Mouse (Mus musculus): ENCODE measurements at regions not wholly inside any gene's neighbourhood (a gene's known extent, or its start where the extent isn't known, plus 50 kb on each side); places are given as distances from the start of the nearest gene placed in this dataset.

DNA sequence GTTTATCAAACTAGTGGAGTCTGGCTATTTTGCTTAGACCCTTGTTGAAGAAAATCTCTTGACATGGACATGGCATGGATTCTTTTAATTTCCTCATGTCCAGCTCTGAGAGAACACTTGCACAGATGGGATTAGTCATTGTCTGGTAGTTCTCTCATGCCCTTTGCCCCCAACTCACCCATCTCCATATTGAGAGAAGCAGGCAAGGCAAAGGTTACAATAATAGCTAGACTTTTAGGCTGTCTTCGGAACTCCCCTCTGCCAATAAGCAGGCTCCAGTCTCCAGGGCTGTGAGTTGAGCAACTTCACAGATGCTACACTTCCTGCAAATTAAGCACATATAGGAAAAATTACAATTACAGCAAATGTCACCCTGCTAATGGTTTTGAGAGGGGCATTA lies 558.0 kb upstream of the Alcam start:
- DNase-seq (ENCODE audit: extremely low spot score, low spot score), result no peak

DNA sequence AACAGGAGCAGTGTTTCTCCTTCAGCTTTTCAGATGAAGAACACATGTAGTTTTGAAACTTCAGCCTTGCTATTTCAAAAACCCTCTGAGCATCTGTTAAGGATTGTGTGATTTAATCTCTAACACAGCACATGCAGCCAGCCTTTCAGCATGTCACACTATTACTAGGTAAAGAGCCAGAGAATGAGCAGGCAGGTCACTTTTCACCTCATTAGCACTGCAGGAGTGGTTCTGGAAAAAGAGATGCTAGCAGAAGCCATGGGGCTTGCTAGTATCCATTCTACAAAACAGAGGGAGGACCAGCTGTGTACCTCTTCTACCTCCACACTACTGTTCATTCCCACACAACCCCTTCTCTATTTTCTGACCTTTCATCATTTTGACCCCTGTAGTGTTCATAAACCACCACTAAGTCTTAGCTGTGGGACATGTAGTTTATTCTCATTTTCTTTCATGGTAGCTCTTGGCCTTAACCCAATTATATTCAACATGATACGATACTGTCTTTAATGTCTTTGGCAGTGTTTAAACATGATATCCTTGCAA lies 535.1 kb upstream of the Alcam start:
- DNase-seq (ENCODE audit: extremely low spot score, low spot score), result no peak

DNA sequence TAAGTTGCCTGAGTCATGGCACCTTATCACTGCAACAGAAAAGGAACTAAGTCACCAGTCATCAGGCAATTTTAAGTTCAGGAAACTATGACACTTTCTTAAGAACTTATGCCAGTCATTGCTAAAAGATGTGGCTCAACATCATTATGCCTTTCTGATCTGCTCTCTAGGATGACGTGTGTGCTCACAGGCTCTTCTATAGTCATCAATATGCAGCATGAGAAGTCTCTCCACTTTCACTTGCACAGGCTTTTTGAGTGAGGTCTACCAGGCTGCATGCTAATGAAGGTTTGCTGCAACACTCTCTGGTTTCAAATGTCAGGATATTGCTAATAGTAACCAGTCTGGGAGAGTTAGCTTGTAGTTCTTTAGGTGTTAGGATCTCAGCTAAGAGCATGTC lies 530.5 kb upstream of the Alcam start:
- no peak for DNase-seq (ENCODE audit: extremely low spot score, low spot score)

DNA sequence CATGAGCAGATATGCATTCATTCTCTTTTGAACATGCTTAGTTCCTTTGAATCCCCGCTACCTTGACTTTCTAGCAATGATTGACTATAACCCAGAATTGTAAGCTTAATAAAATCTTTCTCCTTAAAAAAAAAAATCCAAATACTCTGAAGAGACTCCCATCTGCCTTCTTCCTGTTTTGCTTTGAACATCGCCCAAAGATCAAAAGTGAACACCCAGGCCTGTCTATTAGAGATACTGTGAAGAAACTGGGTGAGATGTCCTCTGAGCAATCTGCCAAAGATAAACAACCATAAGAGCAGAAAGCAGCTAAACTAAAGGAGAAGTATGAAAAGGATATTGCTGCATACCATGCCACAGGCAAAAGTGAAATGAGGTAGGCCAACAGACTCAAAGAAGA lies 527.1 kb upstream of the Alcam start:
- DNase-seq (ENCODE audit: extremely low spot score, low spot score), result no peak

DNA sequence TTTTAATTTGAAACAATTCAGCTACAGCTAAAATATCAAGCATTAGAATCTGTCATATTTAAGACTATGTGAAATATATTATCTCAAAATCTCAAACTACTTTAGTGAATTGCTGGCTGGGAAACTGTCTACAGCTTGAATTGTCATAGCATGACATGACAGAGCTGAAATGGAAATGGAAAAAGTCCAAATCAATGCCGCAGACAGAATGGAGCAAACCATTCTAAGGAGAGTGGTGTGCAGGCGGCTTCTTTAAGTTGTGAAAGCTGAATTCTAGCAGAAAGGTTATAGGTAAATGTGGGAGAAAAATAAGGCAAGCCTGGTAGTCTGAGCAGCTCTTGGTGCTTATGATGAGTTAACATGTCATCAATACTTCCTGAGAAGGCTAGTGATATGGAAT lies 518.9 kb upstream of the Alcam start:
- DNase-seq (ENCODE audit: extremely low spot score, low spot score), result no peak

DNA sequence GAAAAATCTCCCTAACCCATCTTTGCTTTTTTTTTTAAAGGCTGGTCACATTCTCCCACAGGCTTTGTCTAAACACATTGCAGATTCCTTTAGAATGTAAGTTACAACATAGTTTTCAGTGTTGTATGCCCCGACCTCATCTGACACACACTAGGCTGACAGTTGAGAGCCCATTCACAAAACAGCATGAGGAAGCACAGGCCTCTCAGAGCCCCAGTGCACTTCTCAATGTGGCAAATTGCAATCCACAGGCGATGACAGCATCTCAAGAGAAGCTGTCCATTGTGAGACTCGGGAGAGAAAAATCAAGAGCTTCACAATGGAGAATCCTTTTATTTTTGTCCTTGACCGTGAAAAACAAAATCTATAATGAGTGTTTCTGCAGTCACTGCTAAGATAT lies 493.8 kb upstream of the Alcam start:
- DNase-seq (ENCODE audit: extremely low spot score, low spot score), result no peak

DNA sequence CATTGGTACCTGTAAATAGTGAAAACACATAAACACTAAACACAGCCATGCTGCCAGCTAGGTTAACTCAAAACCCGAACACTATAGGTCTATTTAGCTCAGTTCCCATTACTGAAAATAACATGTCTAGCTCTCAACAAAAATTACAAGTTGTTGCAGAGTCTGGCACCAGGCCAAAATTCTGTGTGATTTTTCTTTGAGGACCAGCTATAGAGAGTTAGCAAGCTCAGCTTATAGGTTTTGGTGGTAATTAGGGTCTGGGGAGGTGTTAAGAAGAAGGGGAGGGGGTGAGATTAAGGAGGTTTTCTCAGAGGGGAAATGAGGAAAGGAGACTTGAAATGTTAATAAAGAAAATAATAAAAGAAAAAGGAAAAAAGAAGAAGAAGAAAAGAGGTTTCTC lies 480.9 kb upstream of the Alcam start:
- no peak for DNase-seq (ENCODE audit: extremely low spot score, low spot score)

DNA sequence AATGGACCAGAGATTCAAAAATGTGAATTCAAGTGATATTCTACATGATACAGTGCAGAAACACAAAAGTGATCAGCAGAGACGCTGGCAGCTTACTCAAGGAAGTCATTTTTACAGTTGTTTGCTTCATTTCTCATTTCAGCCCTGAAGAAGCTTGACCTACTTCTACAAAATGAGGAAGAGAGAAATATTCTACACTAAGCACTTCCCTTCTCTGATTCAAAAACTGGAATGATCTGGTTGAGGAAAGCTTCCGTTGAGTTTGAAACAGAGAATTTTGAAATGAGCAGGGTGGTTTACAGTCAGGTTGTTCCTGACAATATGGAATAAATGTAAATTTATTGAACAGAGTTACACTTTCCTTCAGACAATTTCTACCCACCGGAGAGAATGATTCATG lies 478.1 kb upstream of the Alcam start:
- DNase-seq (ENCODE audit: extremely low spot score, low spot score), result no peak

DNA sequence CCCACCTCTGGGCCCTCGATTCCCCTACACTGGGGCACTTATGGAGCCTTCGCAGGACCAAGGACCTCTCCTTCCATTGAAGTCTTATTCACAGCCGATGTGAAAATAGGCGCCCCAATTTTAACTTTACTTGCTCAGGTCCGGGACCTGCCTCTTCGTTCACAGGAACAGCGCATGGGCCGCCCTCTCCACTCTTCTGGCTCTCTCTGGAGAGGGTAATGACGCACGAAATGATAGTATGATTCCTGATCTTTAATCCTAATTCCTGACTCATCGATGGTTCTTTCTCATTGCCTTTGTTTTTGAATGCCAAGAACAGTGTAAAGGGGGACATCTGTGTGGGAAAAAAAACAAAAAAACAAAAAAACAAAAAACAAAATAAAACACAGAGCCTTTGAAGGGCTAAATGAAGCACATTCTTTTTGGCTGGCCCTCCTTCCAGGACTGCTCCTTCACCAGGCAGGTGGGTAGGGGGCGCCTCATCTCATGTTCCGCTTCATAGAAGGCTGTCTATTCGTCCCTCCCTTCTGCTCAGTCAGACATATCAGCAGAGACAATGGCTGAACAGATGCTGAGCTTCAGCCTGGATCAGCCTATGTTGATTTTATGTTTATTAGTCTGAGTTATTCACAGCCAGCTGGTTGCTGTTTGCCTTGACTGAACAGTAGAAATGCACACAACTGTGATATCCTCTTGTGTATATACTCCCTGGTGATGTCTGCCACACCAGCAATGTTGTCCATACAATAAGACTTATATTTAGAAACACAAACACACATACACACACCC lies 438.8 kb upstream of the Alcam start:
- DNase-seq (ENCODE audit: extremely low spot score, low spot score), result no peak

DNA sequence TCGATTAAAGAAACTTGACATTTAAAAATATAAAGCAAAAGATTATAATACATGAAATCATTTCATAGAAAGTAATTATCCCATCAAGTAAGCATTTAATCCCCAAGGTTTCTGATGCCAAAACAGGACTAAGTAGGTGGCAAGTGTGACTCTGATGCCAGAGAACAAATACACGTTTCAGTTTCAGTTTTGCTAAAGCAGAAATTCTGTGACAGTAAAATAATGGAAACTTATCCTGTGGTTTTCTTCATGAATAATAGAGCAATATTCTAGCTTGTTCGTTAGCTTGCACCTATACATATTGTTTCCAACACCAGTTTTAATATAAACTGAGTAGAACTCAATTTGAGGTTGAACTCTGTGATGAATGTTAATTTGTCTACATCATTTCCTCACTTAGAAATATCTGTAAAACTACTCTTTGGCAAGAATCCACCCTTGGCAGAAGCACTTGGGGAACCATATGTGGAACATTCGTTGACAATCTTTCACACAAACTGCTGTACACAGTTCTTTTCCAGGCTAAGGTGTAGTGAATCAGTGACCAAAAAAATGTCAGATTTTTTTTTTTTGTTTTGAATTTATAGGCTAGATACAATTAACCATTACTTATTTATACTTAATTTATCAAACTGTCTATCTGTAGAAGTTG lies 425.7 kb upstream of the Alcam start:
- DNase-seq (ENCODE audit: extremely low spot score, low spot score), result no peak

DNA sequence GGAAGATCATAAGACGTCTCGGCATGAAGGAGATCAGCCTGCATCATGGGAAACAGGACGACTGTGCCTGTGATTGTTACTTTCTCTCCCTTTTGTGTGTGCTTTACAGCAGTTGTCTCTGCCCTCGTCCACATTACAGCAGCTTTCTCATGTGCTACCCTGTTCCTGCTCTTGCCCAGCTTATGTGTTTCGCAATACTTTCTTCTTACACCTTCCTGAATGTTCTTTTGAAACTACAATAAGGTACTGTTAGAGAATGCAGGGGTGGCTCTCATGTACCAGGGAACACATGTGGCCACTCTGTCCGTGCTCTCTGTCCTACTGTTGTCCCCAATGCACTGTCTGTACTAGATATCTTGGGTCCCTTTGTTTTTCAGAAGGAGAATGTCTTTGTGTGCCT lies 414.0 kb upstream of the Alcam start:
- no peak for DNase-seq (ENCODE audit: extremely low spot score, low spot score)

DNA sequence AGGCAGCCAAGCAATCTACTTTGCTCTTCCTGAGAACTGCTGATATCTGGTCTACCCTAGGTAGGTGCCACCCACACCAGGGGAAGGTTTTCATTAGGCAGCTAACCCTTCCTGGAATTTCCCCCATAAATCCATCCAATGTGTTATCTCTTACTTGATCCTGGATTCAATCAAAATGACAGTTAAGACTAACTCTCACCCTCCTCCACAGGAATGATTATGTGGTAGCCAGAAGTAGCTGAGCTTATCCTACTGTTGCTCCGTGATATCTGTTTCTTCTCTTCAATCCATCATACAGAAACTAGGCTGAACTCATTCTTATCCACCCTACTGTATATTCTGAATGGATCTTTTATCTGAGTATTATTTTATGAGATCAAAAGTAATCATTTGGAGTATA lies 409.7 kb upstream of the Alcam start:
- no peak for DNase-seq (ENCODE audit: extremely low spot score, low spot score)

DNA sequence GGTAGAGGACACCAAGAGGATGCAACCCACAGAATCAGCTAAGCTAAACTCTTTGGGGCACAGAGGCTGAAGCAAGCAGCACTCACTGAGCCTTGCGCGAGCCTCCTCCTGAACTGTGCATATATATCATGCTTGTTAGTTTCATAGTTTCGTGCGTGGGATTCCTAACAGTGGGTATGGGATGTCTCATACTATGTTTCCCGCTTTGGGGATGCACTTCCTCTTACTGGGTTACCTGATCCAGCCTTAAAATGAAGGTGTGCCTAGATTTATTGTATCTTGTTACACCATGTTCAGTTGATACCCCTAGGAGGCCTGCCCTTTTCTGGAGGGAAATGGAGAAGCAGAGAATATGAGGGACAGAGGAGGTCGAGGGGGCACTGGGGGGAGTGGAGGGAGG lies 407.4 kb upstream of the Alcam start:
- DNase-seq (ENCODE audit: extremely low spot score, low spot score), result no peak

DNA sequence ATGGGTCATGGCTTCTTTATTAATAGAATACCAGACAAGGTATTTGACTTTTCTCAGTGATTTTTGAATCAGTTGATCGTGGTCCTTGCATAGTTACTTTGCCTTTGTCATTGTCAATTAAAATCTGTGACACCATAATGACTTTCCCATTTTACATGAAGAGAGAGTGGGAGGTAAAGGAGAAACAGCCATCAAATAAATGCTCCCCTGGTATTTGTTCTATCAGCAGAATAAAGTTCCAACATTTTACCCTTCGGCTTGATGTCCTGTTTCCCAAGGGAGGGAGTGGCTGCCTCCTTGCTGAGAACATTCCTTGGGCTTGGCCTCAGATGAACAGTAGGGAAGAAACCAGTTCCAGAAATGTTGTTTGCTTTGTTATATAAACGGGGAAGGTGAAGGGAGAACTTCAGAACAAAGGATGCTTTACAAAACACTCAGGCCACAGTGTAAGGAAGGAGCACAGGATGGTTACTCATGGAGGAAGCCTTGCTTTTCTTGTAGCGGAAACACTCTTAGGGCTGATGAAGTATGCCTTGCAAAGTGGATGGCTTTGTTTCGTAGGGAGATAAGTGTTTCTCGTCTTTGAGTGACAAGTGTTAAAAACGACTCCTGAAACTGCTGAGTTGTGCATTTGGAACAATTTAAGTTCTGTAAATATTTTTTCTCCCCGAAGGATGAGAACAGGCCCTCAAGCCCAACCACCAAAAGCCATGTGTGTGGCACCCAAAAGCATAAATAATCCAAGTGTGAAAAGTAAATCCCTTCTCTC lies 404.8 kb upstream of the Alcam start:
- DNase-seq (ENCODE audit: extremely low spot score, low spot score), result no peak

DNA sequence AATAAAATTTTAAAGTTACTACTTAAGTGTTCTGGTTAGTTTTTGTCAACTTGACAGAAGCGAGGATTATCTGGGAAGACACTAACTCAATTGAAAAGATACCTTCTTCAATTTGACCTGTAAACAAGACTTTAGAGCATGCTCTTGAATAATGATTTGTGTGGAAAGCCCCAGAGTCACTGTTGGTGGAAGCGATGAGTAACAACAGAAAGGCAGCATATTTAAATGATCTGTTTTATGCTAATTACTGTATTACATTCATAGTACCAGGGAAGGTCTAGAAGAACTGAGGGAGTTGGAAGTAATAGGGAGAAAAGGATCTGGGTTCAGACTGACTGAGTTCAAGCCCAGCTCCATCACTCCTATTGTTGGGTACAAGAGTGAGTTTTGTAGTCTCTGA lies 397.3 kb upstream of the Alcam start:
- DNase-seq (ENCODE audit: extremely low spot score, low spot score), result no peak

DNA sequence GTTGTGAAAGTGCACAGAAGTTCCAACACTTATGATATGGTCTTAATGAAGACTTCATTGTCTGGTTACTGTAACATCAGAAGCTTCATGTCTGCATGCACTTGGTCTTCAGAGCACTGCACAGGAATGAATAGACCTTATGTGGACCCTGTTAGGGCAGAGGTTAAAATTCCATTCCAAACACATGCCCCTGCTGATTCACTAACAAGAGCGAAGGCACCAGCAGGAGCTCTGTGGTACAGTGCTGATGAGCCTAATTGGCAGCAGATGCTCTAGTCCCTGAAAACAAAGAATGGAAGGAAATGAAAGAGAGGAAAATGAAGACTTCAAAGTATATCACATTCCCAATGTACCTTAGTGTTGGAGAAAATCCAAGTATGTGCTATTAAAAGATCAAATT lies 365.1 kb upstream of the Alcam start:
- DNase-seq (ENCODE audit: extremely low spot score, low spot score), result no peak

DNA sequence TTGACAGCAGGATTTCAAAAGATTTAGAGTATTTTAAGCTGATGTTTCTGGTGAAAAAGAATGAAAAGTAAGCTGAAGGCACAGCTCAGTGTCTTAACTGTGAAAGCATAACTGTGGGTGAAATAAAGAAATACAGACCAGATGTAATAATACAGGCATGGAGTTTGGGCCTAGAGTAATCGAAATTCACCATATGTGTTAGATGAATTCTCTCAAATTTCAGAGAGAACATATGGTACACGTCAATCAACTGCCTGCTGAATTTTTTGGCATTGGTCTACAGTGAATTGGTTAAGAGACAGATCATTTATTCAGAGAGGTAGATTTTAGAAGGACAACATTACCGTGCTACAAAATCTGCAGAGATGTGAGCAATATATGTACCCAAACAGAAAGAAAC lies 357.3 kb upstream of the Alcam start:
- DNase-seq (ENCODE audit: extremely low spot score, low spot score), result no peak

DNA sequence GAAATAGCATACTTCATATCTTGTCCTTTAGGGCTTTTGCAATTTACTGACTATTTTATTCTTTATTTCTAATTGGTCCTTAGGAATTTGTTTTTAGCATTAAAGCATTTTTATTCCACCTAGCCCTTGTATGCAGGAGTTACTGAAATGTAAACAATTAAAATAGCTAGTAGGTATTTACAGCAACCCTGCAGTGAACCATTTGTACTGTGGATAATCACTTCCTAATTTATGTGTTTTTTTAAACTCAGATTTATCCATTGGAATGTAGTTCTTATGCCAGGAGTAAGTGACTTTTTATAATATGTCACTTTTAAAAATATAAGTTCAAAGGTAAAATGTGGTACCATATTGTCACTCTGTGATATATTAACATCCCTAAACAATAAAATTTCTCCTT lies 350.5 kb upstream of the Alcam start:
- no peak for DNase-seq (ENCODE audit: extremely low spot score, low spot score)

DNA sequence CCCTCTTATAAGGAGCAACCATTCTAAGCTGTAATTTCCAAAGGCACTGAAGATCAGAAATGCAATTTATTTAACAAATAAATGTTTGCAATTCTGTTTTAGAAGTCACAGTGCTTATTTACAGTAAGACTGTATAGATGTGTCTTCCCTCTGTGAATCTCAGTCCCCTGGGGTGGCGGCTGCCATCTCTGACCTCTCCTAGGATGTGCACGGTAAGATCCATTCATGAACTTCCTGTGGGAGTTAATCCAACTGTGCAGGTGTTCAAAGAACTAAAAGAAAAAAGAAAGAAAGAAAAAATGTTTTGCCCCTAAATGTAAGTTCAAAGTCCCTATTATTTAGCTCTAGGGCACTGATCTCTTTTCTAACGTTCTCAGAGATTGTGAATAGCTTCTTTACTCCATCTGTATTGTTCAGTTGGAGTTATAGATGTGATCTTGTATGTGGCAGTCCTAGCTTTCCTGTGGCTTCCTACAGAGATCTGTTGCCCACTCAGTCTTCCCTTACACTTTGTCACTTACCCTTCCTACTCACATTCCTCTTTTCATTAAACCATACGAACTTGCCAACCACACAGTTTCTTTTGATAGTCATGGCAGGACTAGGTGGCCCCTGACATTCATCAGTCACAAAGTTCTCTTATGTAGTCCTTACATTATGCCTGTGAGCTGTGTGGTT lies 346.0 kb upstream of the Alcam start:
- DNase-seq (ENCODE audit: extremely low spot score, low spot score), result no peak

DNA sequence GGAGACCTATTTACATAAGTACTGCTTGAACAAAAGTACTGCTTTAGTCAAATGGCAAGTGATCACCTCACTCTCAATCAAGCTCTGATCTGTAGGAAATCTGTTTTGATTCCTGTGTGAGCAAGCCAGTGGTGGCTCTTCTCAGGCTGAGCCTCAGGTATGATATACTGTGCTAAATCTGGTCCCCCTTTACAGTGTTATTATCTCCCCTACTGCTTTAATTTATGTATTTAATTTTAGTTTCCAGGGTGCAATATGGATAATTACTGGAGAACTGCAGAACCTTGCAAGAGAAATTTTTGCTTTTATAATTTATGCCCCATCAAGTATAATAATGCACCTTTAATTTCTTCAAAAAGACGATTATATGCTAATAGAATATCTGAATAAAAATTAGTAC lies 341.3 kb upstream of the Alcam start:
- DNase-seq (ENCODE audit: extremely low spot score, low spot score), result no peak

DNA sequence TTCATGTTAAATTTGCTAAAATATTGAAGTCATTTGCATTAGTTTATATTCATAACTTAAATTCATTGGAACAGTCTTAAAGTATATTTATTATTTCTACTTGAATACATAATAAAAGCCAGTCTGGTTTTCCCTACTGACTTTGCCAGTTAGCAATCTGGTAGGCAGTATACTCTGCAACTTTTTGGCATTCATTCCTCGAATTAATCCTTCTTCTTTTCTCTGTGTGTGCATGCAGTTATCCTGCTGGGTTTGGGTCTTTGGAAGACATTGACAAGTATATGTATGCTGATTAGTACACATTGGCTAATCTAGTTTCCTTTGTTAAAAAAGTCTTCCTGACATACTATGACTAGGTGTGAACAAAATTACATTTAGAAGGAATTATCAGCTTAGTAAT lies 336.1 kb upstream of the Alcam start:
- no peak for DNase-seq (ENCODE audit: extremely low spot score, low spot score)

DNA sequence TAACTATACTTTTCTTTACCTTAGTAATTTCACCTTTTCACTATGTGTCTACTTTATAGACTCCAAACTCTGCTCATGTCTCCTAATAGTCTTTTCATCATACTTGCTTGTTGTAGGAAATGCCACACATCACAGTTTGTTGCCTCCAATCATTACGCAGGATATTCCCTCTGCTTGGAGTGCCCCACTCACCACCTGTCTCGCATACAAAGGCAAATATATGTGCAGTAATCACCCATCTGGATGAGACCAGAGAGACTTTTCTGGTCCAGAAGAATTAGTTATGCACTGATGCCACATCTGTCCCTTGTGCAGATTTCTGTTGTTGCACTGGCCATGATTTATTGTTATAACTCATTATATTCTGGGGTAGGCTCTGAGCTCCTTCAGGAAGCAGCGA lies 293.9 kb upstream of the Alcam start:
- DNase-seq (ENCODE audit: extremely low spot score, low spot score), result no peak
